Mouse (Mus musculus) spleen, adult 18-20 months (tissue): Measurements from ENCODE around the gene Nle1.

Source experiments
- DNase-seq, 2 experiments: peaks; one replicate each; pipeline ENCODE4 v3.0.0; 2022; ENCODE audit warnings: mixed read lengths in 2 of 2

The Nle1 gene

GRCm38 (mm10) chr11:82866850-82867564 is 41.2 kb downstream of the Nle1 start:
- DNase-seq: no peak

GRCm38 (mm10) chr11:82865957-82866356 is 42.3 kb downstream of the Nle1 start:
- DNase-seq: no peak

DNA sequence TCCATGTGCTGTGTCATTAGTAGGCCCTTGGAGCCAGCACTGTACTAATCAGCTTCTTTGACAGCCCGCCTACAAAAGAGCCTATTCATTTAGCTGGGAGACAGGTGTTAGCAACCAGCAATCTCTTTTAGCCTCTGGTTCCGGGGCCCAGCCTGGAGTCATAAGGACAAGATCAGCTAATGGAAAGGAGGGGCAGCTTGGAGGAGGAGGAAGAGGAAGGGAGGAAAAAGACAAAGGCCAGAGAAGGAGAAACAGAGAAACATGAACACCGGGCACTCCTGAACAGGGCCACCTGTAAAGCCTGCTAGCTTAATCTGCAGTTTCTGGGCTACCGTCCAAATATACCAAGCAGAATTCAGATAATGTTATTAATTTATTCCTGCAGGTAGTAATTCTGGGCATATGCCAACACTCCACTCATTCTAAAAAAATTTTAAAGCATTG is 44.7 kb downstream of the Nle1 start:
- no peak for DNase-seq

GRCm38 (mm10) chr11:82863059-82863458 is 45.2 kb downstream of the Nle1 start:
- no peak for DNase-seq

DNA sequence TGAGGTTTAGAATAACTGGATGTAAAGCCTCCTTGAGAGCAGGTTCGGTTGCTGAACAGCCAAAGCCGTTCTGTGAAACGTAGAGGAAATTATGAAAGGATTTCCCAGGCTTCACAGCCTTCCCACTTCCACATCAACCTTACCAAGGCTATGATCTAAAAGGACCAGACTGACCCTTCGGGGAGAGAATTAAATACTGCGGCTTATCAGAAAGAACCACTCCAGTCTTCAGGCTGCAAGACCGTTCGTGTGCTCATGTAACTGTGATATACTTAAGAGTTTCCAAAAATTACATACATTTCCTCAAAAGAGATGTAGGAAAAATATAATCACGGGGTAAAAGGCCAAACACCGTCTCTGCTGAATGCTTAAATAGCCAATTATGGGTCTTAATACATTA is 45.6 kb downstream of the Nle1 start:
- DNase-seq: no peak

- no peak for DNase-seq
These were observed 46.7 kb downstream of the Nle1 start for GRCm38 (mm10) chr11:82861558-82861957.

DNA sequence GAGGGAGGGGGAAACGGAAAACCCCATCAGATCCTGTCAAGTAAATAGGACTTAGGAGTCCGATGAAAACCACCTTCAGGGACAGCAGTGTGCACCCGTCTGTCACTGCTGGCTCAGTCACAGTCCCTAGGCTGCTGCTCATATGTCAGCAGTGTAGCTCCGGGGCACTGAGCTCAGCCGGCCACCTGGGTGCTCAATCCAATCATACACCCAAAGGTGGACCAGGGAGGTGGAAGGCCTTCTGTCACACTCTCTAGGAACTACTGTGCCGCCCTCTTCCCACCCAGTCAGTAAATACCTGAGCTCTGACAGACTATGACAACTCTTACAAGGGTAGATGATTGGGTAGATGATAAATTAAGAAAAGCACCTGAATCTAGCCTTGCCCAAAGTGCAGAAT is 47.5 kb downstream of the Nle1 start:
- DNase-seq: no peak

DNA sequence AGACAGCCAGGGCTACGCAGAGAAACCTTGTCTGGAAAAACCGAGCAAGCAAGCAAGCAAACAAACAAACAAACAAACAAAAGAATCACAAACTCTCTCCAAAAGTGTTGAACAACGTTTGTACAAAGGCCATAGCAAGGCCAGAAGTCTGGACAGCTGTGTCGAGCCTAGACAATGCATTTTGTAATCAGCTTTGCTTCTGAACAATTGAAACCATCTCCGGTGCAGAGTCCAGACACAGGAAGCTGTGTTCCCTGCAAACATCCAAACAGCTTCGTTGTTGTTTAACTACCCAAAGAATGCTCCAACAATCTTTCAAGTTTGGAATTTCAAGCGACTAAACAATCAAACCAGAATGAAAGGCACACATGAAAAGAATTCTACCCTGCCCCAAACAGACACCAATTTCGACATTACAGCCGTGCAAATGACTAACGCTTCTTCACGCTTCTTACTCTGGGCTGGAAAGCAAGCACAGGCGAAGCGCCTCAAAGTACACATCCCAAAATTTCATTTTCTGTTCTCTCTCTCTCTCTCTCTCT is 50.8 kb downstream of the Nle1 start:
- DNase-seq: no peak

GRCm38 (mm10) chr11:82856032-82856431 is 52.2 kb downstream of the Nle1 start:
- DNase-seq: no peak

DNA sequence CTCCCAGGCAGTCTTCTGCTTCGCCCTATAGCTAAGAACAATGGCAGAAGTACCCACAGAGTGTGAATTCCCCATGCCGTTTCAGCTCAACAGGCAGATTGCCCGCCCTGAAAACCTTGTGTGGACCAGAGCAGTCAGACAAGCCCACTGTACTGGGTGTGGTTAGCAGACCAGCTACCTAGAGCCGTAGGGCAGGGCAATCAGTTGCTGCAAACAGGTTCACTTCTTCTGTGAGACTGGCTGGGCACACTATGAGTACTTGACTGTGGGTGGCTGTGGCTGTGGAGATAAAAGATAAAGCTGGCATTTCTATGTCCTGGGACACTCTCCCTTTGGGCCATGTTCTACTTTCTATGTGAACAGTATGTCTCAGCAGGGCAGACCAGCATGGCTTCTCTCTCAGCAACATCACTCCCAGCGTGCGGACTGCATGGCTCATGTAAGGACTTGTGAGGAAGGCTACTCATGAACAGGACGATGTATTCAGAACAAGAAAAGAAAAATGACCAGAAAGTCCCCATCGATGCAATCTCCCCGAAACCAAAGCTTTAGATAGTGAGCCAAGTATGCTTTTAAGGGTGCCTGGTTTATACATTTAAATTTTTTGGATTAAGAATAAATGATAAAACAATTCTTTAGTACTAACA is 52.8 kb downstream of the Nle1 start:
- DNase-seq: no peak

DNA sequence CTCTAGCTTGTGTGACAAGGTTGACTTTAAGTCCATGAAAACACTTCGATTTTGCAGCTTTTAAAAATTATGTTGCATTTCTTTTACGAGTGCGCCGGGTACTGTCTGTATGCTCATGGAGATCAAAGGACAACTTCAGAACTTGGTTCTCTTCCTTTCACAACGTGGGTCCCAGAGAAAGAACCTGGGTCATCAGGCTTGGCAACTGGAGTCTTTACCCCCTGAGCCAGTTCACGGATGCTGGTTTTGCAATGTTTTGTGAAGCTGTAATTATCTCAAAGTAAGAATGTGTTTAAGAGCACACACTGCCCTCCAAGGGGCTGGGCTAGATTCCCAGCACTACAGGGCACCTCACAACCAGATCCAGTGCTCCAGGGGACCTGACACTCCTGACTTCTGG is 54.1 kb downstream of the Nle1 start:
- no peak for DNase-seq

DNA sequence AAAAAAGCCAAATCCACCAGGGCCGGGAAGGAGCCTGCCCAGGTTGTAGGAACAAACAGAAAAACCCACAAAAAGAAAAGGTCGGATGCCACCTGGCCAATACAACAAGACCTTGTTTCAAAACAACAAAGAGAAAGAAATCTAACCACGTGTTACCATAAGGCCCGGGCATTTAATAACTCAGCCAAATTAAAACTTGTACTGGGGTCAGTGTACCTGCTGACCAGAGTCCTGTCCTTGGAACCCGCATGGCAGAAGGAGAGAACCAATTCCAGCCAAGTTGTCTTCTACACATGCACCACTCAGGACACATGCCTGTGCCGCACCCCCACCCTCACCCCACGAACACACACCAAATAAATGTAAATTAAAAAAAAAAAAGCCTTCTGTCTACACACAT is 55.3 kb downstream of the Nle1 start:
- DNase-seq: no peak

DNA sequence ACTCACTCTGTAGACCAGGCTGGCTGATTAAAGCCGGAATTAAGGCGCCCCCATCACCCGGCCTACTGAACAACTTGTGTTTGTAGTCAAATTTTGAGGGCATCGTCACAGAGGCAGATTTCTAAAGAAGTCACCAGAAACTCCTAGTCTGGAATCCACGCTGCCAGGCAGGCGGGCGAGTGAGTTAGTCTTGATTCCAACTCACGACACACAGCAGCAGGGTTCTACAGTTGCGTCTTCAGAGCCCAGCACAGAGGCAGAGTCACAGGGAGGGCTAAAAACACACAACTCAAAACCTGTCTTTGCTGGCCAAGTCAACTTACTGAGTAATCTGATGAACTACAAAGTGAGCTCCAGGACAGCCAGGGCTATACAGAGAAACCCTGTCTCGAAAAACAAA is 55.7 kb downstream of the Nle1 start:
- DNase-seq: no peak

GRCm38 (mm10) chr11:82852115-82852514 is 56.1 kb downstream of the Nle1 start:
- no peak for DNase-seq
